Mouse (Mus musculus): ENCODE data around the gene Mef2c.

Mef2c gene

GRCm38 (mm10) chr13:83524902-83525715, 21.3 kb downstream of the Mef2c start:
- no peak for DNase-seq (ENCODE audit: low read depth, low spot score)

GRCm38 (mm10) chr13:83525716-83526005, 21.8 kb downstream of the Mef2c start:
- DNase-seq (ENCODE audit: low read depth, low spot score): no peak

DNA sequence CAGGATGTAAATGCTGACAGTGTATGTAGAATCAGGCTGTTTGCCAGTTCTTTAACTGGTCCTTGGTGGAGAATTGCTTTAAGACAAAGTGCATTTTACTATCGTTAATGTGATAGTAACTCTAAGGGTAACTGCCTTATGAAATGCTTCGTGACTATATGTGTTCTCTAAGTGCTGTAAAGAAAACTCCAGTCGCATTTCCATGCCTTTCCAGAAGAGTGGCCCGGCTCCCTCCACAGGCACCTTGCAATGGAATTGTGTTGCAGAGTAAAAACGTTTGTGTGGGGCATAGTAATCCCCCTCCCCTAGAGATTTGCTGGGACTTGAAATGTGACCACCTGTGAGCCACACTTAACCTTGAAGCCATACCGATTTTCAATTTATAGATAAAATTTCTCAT, 22.2 kb downstream of the Mef2c start:
- DNase-seq (ENCODE audit: low read depth, low spot score): no peak

DNA sequence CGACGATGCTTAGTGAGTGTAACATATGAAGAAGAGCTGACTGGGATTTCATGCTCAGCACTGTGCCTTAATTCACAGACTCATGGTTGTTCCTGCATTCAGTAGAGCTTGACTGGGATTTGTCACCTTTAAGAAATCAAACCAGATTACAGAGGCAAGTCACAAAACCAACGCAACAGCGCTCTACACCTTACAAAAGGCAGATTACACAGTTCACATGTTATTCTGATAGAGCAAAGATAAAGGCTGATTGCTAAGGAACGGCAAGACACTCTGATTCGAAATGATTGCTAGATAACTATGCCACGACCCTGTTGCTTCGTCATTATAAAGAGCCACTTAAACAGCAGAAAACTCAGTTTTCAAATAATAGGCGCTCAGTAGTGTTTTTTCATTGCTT, 24.1 kb downstream of the Mef2c start:
- no peak for DNase-seq (ENCODE audit: low read depth, low spot score)

DNA sequence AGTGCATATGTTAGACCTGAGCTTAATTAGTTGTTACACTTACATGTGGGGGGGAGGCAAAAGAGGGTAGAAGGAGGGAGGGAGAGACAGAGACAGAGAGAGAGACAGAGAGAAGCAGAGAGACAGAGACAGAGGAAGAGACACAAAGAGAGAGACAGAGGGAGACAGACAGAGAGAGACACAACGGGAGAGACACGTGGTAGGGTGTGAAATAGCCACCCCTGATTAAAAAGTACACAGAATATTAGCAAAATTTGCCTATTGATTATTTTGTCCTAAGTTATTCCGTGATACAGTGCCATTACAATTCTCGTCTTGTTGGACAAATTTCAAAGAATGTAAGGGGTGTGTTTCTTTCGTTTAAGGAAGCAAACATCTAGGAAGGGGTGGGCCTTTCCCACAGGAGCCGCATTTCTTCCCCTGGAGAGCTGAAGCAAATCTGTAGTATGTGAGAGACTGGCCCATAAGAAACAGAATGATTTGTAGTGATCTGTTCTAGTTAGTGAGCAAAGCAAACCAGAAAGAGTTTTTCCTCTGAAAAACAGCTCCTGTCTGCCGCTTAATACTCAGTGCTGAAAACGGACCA, 26.0 kb downstream of the Mef2c start:
- no peak for DNase-seq (ENCODE audit: low read depth, low spot score)

- DNase-seq (ENCODE audit: low read depth, low spot score): no peak
Measured at GRCm38 (mm10) chr13:83530889-83531288, 27.1 kb downstream of the Mef2c start.

DNA sequence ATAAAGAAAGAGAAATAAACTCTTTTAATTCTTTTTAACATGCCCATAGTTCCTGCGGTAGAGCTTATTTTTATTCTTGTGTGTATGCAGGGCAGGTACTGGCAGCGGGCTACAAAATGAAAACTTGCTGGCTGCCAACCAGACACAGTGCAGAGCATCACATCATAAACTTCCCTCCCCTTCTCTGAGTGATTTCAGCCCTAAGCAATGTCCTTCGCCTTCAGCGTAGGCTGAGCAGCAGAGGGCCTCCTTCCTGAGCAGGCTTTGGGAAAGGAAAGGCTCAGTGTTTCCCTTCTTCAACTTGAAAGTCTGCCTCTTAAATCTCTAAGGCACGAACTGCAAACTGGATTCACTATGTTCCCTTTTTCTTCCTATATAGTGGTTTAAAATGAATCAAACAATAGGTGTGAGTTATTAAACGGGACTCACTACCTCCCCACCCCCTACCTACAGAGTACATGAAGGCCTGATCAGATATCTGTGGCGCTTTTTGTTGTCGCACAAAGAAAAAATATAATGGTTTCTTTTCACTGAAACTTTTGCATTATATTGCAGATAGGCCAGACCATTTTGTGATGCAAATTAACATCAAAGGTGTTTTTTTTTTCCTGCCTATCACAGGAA, 28.2 kb downstream of the Mef2c start:
- no peak for DNase-seq (ENCODE audit: low read depth, low spot score)

- no peak for DNase-seq (ENCODE audit: low read depth, low spot score)
Measured at GRCm38 (mm10) chr13:83536361-83536760, 32.5 kb downstream of the Mef2c start.

GRCm38 (mm10) chr13:83537163-83537562, 33.3 kb downstream of the Mef2c start:
- DNase-seq (ENCODE audit: low read depth, low spot score): no peak

DNA sequence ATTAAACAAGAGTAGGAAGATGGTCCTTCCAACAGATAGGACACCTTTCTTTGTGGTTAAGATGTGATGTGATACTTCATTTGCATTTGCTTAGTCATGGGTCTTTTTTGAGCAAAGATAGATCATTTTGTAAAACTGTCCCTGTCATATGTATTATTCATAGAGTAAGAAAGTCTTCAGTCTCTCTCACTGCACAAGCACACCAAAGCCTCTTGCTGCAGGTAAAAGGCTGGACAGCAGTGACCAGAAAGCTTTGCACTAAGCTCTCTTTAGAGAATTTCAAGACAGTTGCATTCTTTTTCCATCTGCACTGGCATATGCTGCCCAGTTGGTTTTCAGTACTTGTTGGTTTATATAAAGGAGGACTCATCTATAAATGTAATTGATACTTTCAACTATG, 36.1 kb downstream of the Mef2c start:
- DNase-seq (ENCODE audit: low read depth, low spot score): no peak

GRCm38 (mm10) chr13:83542666-83543065, 38.8 kb downstream of the Mef2c start:
- DNase-seq (ENCODE audit: low read depth, low spot score): no peak

GRCm38 (mm10) chr13:83544707-83545106, 40.9 kb downstream of the Mef2c start:
- DNase-seq (ENCODE audit: low read depth, low spot score): no peak

DNA sequence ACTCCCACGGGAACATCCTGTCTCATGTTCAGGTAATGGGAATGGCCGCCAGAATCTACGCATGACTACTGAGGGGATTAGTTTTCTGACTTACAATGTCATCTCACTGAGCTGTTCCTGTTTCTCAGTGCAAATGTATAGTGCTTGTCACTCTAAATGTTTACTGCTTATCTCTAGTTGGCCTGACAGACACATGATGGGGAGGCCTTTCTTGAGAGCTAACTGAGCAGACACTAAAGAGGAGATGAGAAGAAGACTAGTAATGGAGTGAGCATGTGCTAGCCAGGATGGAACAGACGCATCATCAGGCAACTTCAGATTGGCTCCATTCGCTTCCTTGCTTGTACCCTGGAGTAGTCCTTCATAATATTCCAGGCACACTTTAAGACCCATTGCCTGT, 43.0 kb downstream of the Mef2c start:
- no peak for DNase-seq (ENCODE audit: low read depth, low spot score)

- no peak for DNase-seq (ENCODE audit: low read depth, low spot score)
Measured at GRCm38 (mm10) chr13:83551259-83551658, 47.4 kb downstream of the Mef2c start.

GRCm38 (mm10) chr13:83552051-83552450, 48.2 kb downstream of the Mef2c start:
- no peak for DNase-seq (ENCODE audit: low read depth, low spot score)

GRCm38 (mm10) chr13:83563261-83563660, 59.4 kb downstream of the Mef2c start:
- no peak for DNase-seq (ENCODE audit: low read depth, low spot score)

DNA sequence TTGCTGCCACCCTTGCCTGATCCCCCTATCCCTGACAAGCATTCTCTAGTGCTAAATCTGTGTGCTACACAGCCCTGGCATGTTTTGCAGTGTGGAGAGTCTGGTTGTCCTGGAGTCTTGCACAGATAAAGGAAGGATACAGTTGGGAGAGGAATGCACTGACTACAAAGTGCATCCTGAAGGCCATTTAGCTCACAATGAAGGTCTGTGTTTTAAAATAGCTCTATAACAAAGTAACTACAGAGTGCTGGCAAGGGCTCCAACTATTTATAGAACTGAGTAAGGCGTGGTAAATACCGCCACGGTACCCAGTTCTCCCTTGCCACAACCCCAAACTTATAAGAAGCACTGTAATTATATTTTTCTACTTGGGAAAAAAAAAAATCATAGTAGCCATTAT, 61.9 kb downstream of the Mef2c start:
- no peak for DNase-seq (ENCODE audit: low read depth, low spot score)

- DNase-seq (ENCODE audit: low read depth, low spot score): no peak
Measured at GRCm38 (mm10) chr13:83566180-83566579, 62.3 kb downstream of the Mef2c start.

- no peak for DNase-seq (ENCODE audit: low read depth, low spot score)
Measured at GRCm38 (mm10) chr13:83566834-83567534, 63.1 kb downstream of the Mef2c start.

DNA sequence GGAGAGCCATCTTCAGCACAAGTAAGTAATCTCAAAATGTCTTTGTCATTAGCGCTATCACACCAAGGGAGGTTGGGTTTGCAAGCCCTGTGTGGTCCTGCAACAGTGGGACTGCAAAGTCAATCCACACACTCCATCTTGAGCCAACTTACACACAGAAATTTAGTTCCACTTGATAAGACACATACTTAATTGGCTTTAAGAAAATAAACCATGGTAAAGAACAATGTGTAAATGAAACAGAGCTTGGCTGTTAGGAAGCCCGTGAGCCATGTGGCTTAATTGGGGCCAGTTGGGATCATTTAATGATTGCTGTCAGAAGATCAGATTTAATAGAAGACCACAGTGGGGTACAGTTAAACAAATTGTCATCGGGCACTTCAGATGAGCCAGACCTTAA, 63.8 kb downstream of the Mef2c start:
- DNase-seq (ENCODE audit: low read depth, low spot score): peak; percentile 5

GRCm38 (mm10) chr13:83568759-83569256, 65.0 kb downstream of the Mef2c start:
- no peak for DNase-seq (ENCODE audit: low read depth, low spot score)

- DNase-seq (ENCODE audit: low read depth, low spot score): no peak
Measured at GRCm38 (mm10) chr13:83571973-83572447, 68.2 kb downstream of the Mef2c start.

Measured in retina, postnatal 7 days (tissue).